Mouse (Mus musculus) left cerebral cortex, adult 2 months (tissue): ENCODE measurements at regions not wholly inside any gene's neighbourhood (a gene's known extent, or its start where the extent isn't known, plus 50 kb on each side); places are given as distances from the start of the nearest gene placed in this dataset.
"Not testable (repeated sequence)": the region's sequence is repeated elsewhere in the genome, so short reads cannot be mapped to it uniquely, and the experiment has no call there.

Source experiments
- DNase-seq, 2 experiments: peaks; one replicate each; pipeline ENCODE4 v3.0.0; 2021 to 2022; ENCODE audit warnings: low spot score in 2 of 2, mixed read lengths in 1 of 2; ENCODE audit errors: extremely low spot score in 1 of 2
- H3K27ac ChIP-seq: fragments of 200-600 bp; 2 replicates; pipeline ENCODE4 v1.8.1; 2022
- H3K4me3 ChIP-seq: fragments of 200-600 bp; 2 replicates; pipeline ENCODE4 v1.8.1; 2022
- CTCF ChIP-seq: fragments of 200-600 bp; IDR thresholded peaks from 2 replicates; pipeline ENCODE4 v1.8.1; 2022; ENCODE audit warnings: antibody characterized with exemption, mild to moderate bottlenecking, moderate library complexity
- intact Hi-C: fragments of 180-260 bp; cut with DNase I; formaldehyde crosslinking; loops from one replicate; pipeline ENCODE4 v1.15.1; 2025

DNA sequence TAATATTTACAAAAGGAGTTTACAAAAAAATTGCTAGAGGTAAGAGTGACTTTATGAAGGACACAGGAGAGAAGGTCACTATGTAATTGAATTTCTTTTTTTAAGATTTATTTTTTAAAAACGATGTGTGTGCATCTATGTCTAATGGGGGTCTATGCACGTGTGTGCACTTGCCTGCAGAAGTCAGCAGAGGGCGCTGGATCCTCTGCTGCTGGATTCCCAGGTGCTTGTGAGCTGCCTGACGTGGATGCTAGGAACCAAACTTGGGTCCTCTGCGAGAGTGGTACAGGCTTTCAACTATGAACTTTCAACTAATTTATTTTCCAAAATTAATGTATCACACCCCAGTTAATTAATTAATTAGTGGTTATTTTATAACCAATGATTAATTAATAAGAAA is 85.0 kb downstream of the Glrx3 start:
- no peak overlapping the region for H3K27ac ChIP-seq
- H3K4me3 ChIP-seq: no peak overlapping the region
- no peak for DNase-seq
- no peak for TF ChIP-seq CTCF
- intact Hi-C loops: no loop called here

GRCm38 (mm10) chr7:137533476-137533875 is 96.1 kb downstream of the Glrx3 start:
- Histone ChIP-seq H3K27ac (no peak overlapping the region), H3K4me3 (no peak overlapping the region)
- DNase-seq: no peak
- TF ChIP-seq CTCF: no peak
- intact Hi-C loops: no loop called here

GRCm38 (mm10) chr7:137549991-137550390 is 112.6 kb downstream of the Glrx3 start:
- DNase-seq: no peak
- intact Hi-C loops: loop anchor here (1.0 kb wide), 1 partner anchor 72 kb away; no protein-coding TSS in a partner anchor
- Histone ChIP-seq H3K4me3 (no peak overlapping the region), H3K27ac (no peak overlapping the region)
- peak; percentile 60 for TF ChIP-seq CTCF

DNA sequence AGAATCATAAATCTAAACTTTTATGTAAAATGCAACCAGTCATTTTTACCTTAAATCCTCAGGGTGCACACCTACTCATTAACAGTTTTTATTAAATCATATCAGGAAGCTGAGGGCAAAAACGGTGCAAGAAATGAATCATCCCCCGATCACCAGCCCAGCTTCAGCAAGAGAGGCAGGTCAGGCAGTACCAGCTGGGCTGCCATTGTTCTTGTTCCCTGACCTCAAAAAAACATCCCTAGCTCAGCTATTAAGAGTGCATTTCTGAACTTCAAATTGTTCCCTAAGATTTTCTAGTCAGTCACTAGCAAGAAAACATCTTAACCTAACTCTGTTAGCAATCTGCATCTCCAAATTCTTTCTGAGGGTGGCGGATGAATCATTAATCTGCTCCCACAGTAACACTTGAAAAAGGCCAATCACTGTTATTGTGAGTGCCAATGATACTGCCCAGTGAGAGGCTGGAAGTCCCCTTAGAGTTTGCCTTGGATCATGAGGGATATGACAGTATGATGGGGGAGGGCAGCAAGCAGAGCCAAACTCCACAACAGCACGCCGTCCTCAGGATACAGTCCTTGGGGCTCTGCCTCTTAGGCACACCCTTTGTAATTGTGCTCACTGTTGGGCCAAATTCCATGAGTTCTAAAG is 115.3 kb downstream of the Glrx3 start:
- Histone ChIP-seq H3K4me3 (no peak overlapping the region), H3K27ac (no peak overlapping the region)
- intact Hi-C loops: no loop called here
- DNase-seq: no peak
- TF ChIP-seq CTCF: no peak

- intact Hi-C loops: no loop called here
- no peak for TF ChIP-seq CTCF
- no peak for DNase-seq
- Histone ChIP-seq H3K4me3 (no peak overlapping the region), H3K27ac (no peak overlapping the region)
These were observed 118.1 kb downstream of the Glrx3 start for GRCm38 (mm10) chr7:137555481-137555880.

DNA sequence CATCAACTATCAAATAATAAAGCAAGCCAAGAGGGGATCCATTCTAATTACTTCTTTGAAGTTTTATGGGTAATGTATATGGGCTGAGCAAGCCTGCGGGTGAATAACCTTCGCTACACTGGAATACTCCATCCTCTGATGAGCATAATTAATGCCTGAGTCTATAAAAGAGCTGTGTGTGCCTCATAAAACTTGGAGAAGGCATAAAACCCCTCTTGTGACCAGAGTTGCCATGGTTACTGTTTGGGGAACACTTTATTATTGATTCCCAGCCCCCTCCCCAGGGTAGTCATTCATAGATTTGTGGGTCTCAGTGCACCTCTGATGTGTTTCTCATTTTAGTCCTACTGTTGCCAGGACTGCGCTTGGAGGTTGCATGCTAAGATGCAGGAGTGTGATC is 120.0 kb downstream of the Glrx3 start:
- no peak overlapping the region for H3K4me3 ChIP-seq
- DNase-seq: no peak
- no peak for TF ChIP-seq CTCF
- H3K27ac ChIP-seq: no peak overlapping the region
- intact Hi-C loops: no loop called here

- intact Hi-C loops: no loop called here
- DNase-seq: peak; percentile 11 to 51
- TF ChIP-seq CTCF: no peak
- H3K27ac ChIP-seq: no peak overlapping the region
- no peak overlapping the region for H3K4me3 ChIP-seq
These were observed 121.5 kb downstream of the Glrx3 start for GRCm38 (mm10) chr7:137558871-137559270.

- no peak overlapping the region for H3K4me3 ChIP-seq
- intact Hi-C loops: no loop called here
- no peak for TF ChIP-seq CTCF
- DNase-seq: no peak
- H3K27ac ChIP-seq: no peak overlapping the region
These were observed 132.8 kb downstream of the Glrx3 start for GRCm38 (mm10) chr7:137570199-137570598.

- no peak for DNase-seq
- Histone ChIP-seq H3K4me3 (no peak overlapping the region), H3K27ac (no peak overlapping the region)
- intact Hi-C loops: no loop called here
- TF ChIP-seq CTCF: no peak
These were observed 138.1 kb downstream of the Glrx3 start for GRCm38 (mm10) chr7:137575491-137575890.

DNA sequence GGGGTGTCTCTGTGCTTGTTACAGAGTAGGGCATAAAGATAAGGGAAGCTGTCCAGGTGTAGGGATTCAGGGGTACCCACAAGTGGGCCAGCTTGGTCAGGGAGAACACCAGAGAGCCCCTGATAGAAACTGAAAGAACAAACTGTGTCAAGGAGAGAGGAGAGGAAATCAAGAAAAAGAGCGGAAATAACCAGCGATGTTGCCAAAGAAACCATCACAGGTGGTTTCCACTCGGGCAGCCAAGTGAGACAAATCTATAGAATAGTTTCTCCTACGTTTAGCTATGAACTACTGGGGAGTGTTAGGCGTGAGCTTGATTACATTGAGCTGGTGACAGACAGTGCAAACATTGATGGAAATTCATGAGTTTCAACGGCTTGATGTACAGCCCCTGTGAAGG is 138.8 kb downstream of the Glrx3 start:
- H3K27ac ChIP-seq: no peak overlapping the region

DNA sequence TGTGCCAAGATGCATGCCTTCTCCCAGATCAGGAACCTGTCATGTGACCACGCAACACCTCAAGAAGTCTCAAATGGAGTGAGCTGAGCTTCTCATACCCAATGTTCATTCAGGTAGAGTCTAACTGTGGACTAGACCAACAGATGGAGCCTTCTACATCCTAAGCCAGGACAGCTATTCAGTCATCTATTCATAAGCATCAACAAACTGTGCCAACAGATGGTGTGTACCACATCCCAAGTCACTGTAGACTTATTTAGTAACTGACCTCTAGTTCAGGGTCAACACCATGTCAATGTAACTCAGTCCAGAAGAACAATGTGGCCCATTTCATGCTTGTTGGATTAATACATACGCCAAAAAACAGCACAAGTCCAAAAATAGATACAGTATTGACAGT is 146.1 kb downstream of the Glrx3 start:
- Histone ChIP-seq H3K27ac (no peak overlapping the region), H3K4me3 (no peak overlapping the region)
- intact Hi-C loops: no loop called here
- TF ChIP-seq CTCF: no peak
- DNase-seq: no peak

More for the DNA sequence above, 138.8 kb downstream of the Glrx3 start:
- no peak for TF ChIP-seq CTCF
- intact Hi-C loops: no loop called here
- H3K4me3 ChIP-seq: no peak overlapping the region
- DNase-seq: no peak

- intact Hi-C loops, H3K27ac ChIP-seq, H3K4me3 ChIP-seq, DNase-seq: not testable (repeated sequence)
These were observed 147.5 kb downstream of the Glrx3 start for GRCm38 (mm10) chr7:137584916-137585315.

DNA sequence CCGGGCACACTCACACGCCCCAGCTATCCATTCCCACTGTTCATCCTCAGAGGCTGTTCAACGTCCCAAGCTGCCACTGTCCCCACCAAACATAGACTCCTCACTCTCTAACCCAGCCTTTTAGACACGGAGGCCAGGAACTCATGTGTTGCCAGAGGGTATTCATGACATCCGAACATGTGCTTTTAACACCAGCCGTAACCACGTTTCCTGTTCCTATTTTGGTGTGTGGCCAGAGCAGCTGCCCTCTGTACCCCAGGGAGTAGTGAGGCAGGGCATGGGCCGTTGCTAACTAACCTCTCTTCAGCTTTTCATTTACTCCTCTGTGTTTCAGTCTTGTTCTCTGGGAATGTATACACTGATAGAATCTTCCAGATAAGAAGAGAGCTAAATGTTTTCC is 156.2 kb downstream of the Glrx3 start:
- intact Hi-C loops: no loop called here
- H3K27ac ChIP-seq: no peak overlapping the region
- no peak overlapping the region for H3K4me3 ChIP-seq
- no peak for DNase-seq
- no peak for TF ChIP-seq CTCF
